Mouse (Mus musculus) stomach, postnatal 0 days (tissue): ENCODE results near the gene Prr15l. TPM values are rescaled to one million over a fixed set of nuclear protein-coding genes. Genes with fewer than 3 reads are reported as not detected.

Experiments used
- ATAC-seq: fragments of 200-750 bp; cut with Nextera tagmentation; 2 replicates; pipeline ENCODE4 v1.8.0; 2017; ENCODE audit not compliant: low FRiP score, low TSS enrichment
- DNase-seq: peaks from one replicate; pipeline ENCODE4 v3.0.0-alpha.2; 2016; ENCODE audit warnings: low spot score
- H3K27ac ChIP-seq: fragments of 300-500 bp; sonication (generic); replicated peaks from 2 replicates; pipeline ENCODE4 v1.5.1; 2014; ENCODE audit warnings: mild to moderate bottlenecking, control low read depth
- H3K27me3 ChIP-seq: fragments of 300-500 bp; sonication (generic); 2 replicates; pipeline ENCODE4 v1.6.1; 2014; ENCODE audit warnings: low read length; ENCODE audit not compliant: control insufficient read depth, insufficient read depth
- H3K36me3 ChIP-seq: fragments of 300-500 bp; sonication (generic); 2 replicates; pipeline ENCODE4 v1.6.1; 2014; ENCODE audit warnings: low read length, mixed read lengths; ENCODE audit not compliant: control insufficient read depth, insufficient read depth
- H3K4me1 ChIP-seq: fragments of 300-500 bp; sonication (generic); replicated peaks from 2 replicates; pipeline ENCODE4 v1.6.1; 2014; ENCODE audit warnings: antibody characterized with exemption; ENCODE audit not compliant: control insufficient read depth, insufficient read depth
- H3K4me2 ChIP-seq: fragments of 300-500 bp; sonication (generic); replicated peaks from 2 replicates; pipeline ENCODE4 v1.6.1; 2014; ENCODE audit warnings: low read depth, mild to moderate bottlenecking, control low read depth, moderate library complexity
- H3K4me3 ChIP-seq: fragments of 300-500 bp; sonication (generic); 2 replicates; pipeline ENCODE4 v1.5.1; 2014; ENCODE audit warnings: low read depth, low read length, control low read depth
- H3K9ac ChIP-seq: fragments of 300-500 bp; sonication (generic); 2 replicates; pipeline ENCODE4 v1.6.1; 2014; ENCODE audit warnings: mild to moderate bottlenecking, low read length, control low read depth, mixed read lengths
- H3K9me3 ChIP-seq: fragments of 300-500 bp; sonication (generic); 2 replicates; pipeline ENCODE4 v1.6.1; 2016; ENCODE audit warnings: low read length; ENCODE audit not compliant: control insufficient read depth
- CTCF ChIP-seq: IDR thresholded peaks from 2 replicates; pipeline ENCODE4 v1.5.1; 2016; ENCODE audit warnings: antibody characterized with exemption, low read depth, mild to moderate bottlenecking, moderate library complexity
- EP300 ChIP-seq: optimal IDR thresholded peaks from 2 replicates; pipeline ENCODE3; 2016; ENCODE audit warnings: antibody characterized with exemption
- WGBS: fragments of 180-500 bp; shearing (Covaris S2); extraction: QIAGEN DNeasy Blood & Tissue Kit; methylation state at CpG from one replicate; pipeline ENCODE4 v1.1.7; 2014; 5-methylcytosine and 5-hydroxymethylcytosine counted together
- polyA plus RNA-seq: library from polyadenylated mRNA; unstranded; fragments of >200 nt; fragmentation: Nextera tagmentation; extraction: Ambion mirVana; gene quantifications from 2 replicates; pipeline ENCODE4 v1.2.1, GENCODE M21; 2015

Prr15l gene
- polyA plus RNA-seq, 1 experiment from 2014 or later, result 112 TPM

DNA sequence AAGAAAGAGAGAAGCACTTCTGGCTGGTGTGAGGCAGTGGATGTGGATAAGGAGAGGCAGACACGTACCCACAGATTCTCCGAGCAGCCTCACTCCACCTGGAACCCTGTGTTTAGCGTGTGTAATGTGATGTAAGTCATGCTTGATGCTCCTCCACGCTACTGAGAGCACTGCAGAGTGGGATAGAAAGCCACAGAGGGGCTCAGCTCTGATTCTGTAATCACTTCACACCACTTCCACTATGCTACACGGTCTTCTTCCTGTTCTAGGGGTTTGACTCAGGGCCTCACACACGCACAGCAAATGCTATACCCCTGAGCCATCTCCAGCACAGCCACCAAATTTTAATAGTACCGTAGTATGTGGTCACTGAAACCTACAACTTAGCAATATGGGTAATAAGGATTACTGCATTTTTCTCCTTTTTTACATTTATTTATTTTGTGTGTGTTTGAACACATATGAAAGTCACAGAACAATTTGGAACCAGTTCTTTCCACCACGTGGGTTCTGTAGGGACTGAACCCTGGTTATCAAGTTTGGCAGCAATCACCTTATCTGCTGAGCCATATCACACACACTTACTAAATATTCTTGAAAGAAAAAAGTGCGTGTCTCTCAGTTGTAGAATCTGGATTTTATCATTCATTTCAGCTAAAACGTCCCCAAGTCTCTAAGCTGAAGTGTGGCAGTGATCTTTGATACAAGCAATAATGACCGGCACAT is 39.8 kb downstream of the Prr15l start:
- Histone ChIP-seq H3K27me3 (no peaks in the 10 kb centered on the region), H3K27ac (peak overlapping the region; percentile 74), H3K4me2 (peak overlapping the region; percentile 31), H3K4me1 (0 out of 2 replicates have a peak, but pooled peaks cover 10% of the 10 kb centered on the region), H3K9me3 (no peaks in the 10 kb centered on the region), H3K36me3 (no peaks in the 10 kb centered on the region), H3K9ac (peak overlapping the region; percentile 9), H3K4me3 (no peak overlapping the region)
- TF ChIP-seq CTCF (no peak), EP300 (no peak)
- DNase-seq (no peak), ATAC-seq (no peak)
- WGBS, result 71% methylated on average over 11 of the region's 11 CpGs

DNA sequence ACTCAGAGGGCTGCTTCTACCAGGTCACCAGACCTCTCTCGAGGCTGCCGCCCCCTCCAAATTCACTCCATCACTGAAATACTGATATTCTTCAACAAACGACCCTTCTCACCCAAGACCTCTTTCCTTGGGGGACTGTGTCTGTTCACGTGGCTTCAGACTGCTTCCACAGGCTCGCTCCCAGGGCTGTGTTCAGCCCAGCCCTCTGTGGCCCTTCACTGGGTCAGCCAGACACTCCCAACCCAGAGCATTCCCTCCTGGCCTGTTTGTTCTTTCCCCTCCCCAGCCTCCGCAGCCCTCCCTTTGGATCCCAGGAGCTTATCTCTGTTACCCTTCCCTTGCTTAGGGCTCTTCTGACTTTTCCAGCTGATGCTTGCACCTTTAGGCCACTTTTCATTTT is 40.6 kb downstream of the Prr15l start:
- WGBS, result 39% methylated on average over 6 of the region's 6 CpGs
- Histone ChIP-seq H3K27ac (peak overlapping the region; percentile 88), H3K4me3 (no peak overlapping the region), H3K27me3 (no peaks in the 10 kb centered on the region), H3K4me2 (0 out of 2 replicates have a peak overlapping the region, but pooled peaks have one; percentile 5), H3K9ac (peak overlapping the region; percentile 5; the same call in 1 of the 2 replicates), H3K9me3 (no peaks in the 10 kb centered on the region), H3K4me1 (peaks cover 13% of the 10 kb centered on the region; the same call in 1 of the 2 replicates), H3K36me3 (no peaks in the 10 kb centered on the region)
- TF ChIP-seq CTCF (no peak), EP300 (no peak)
- DNase-seq, result no peak
- ATAC-seq, result no peak

DNA sequence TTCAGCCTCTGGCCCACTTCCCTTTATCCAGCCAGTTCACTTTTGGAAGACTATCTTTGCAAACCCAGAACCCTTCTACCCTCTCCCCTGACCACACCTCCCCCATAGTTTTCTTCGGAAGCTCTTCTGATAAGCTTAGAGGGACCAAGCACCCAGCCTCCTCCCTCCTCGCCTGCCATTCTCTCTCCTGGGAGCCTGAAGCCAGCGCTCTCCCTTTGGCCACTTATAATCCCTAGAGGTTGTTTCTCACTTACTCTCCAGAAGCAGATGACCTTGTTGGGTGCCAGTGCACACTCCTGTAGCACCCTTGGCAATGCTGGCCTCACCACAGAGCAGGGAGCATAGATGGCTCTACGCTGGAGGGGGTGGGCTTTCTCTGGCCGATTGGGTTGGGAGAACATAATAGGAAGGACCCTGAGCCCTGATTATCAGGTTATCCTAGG is 41.4 kb downstream of the Prr15l start:
- Histone ChIP-seq H3K4me3 (no peak overlapping the region), H3K4me2 (peak overlapping the region; percentile 21; the same call in 1 of the 2 replicates), H3K9ac (no peak overlapping the region), H3K4me1 (peaks cover 13% of the 10 kb centered on the region; the same call in 1 of the 2 replicates), H3K27me3 (no peaks in the 10 kb centered on the region), H3K27ac (peak overlapping the region; percentile 88), H3K36me3 (no peaks in the 10 kb centered on the region), H3K9me3 (no peaks in the 10 kb centered on the region)
- no peak for DNase-seq
- TF ChIP-seq EP300, result no peak
- no peak for TF ChIP-seq CTCF
- WGBS, result 49% methylated on average over 5 of the region's 5 CpGs
- 0 out of 2 replicates have a peak, but pooled peaks have one; percentile 7 for ATAC-seq

DNA sequence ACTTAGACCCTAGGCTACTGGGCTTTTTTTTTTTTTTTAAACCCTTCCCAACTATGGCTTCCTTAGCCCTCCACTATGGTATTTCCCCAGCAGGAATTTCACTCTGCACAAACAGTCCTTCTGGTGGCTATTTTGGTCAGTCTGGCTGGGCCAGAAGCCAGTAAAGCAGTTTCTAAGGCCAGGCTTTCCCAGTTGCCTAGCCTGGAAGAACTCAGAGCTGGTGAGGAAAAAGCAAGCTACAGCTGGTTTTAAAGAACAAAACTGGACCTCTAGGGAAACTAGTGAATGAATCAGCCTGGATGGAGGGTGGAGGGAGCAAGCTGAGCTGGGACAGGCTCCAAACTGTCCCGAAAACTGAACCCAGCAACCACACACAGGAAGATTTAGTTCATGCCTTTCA is 41.8 kb downstream of the Prr15l start:
- H3K9ac ChIP-seq, result no peak overlapping the region
- DNase-seq, result no peak
- H3K36me3 ChIP-seq, result no peaks in the 10 kb centered on the region
- H3K4me1 ChIP-seq, result peaks cover 13% of the 10 kb centered on the region; the same call in 1 of the 2 replicates
- H3K27me3 ChIP-seq, result no peaks in the 10 kb centered on the region
- ATAC-seq, result peak; percentile 25; the same call in 1 of the 2 replicates
- WGBS, result 28% methylated on average over 1 of the region's 1 CpGs
- H3K4me3 ChIP-seq, result no peak overlapping the region
- H3K9me3 ChIP-seq, result no peaks in the 10 kb centered on the region
- peak overlapping the region; percentile 21 for H3K4me2 ChIP-seq
- TF ChIP-seq CTCF, result no peak
- TF ChIP-seq EP300, result no peak
- H3K27ac ChIP-seq, result peak overlapping the region; percentile 88

DNA sequence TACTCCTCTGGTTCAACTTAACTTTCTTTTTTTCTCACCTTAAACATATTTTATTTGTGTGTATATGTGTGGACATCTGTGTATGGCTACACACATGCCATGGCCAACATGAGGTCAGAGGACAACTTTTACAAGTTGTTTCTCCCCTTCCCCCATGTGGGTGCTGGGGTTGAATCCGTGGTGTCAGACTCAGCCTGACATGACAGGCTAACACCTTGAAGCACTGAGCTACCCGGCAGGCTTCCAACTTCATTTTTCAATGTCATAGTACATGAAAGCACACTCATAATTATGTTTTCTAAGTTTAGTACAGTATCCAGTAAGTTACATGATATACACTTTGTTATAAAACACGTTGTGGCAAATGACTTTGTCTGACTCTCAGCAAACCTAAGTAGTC is 42.4 kb downstream of the Prr15l start:
- Histone ChIP-seq H3K27me3 (no peaks in the 10 kb centered on the region), H3K9ac (no peak overlapping the region), H3K27ac (peak overlapping the region; percentile 88), H3K36me3 (no peaks in the 10 kb centered on the region), H3K4me3 (no peak overlapping the region), H3K9me3 (no peaks in the 10 kb centered on the region), H3K4me1 (peaks cover 13% of the 10 kb centered on the region; the same call in 1 of the 2 replicates), H3K4me2 (peak overlapping the region; percentile 21; the same call in 1 of the 2 replicates)
- no peak for TF ChIP-seq CTCF
- TF ChIP-seq EP300, result no peak
- ATAC-seq (no peak), DNase-seq (no peak)
- 38% methylated on average over 3 of the region's 3 CpGs for WGBS

DNA sequence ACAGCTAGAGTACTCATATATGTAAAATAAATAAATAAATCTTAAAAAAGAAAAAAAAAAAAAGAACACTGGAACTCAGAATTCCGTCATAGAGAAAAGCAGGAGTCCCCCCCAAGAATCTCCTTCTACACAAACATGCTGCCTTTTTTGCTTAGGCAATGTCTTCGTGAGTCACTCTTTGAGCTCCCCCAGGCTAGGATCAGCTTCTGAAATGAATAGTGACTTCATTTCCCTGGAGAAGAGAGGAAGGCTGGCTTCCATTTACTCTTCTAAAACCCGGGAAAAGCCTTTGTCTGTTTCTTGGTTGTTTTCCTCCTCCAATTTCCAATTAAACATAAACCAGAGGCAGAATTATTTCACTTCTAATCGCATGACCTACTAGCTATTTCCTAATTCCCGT is 45.0 kb downstream of the Prr15l start:
- H3K4me2 ChIP-seq, result no peak overlapping the region
- H3K9me3 ChIP-seq, result no peaks in the 10 kb centered on the region
- ATAC-seq, result no peak
- DNase-seq, result no peak
- H3K27me3 ChIP-seq, result no peaks in the 10 kb centered on the region
- no peak overlapping the region for H3K4me3 ChIP-seq
- WGBS, result 69% methylated on average over 5 of the region's 5 CpGs
- H3K9ac ChIP-seq, result no peak overlapping the region
- H3K36me3 ChIP-seq, result no peaks in the 10 kb centered on the region
- peak overlapping the region; percentile 61; the same call in 1 of the 2 replicates for H3K27ac ChIP-seq
- TF ChIP-seq EP300, result no peak
- peaks cover 18% of the 10 kb centered on the region for H3K4me1 ChIP-seq
